Mouse (Mus musculus) stomach, embryonic 16.5 days (tissue): Measurements from ENCODE around the gene Agps. TPM values are rescaled to one million over a fixed set of nuclear protein-coding genes. Genes with fewer than 3 reads are reported as not detected.
"Not testable (repeated sequence)": the region's sequence is repeated elsewhere in the genome, so short reads cannot be mapped to it uniquely, and the experiment has no call there.

Experiments used
- ATAC-seq: fragments of 200-750 bp; cut with Nextera tagmentation; 2 replicates; pipeline ENCODE4 v1.8.0; 2017; ENCODE audit warnings: moderate number of reproducible peaks, moderate TSS enrichment; ENCODE audit not compliant: insufficient read depth, low FRiP score
- H3K27ac ChIP-seq: fragments of 300-500 bp; sonication (generic); 2 replicates; pipeline ENCODE4 v1.5.1; 2014; ENCODE audit warnings: low read length
- H3K27me3 ChIP-seq: fragments of 300-500 bp; sonication (generic); 2 replicates; pipeline ENCODE4 v1.6.1; 2014; ENCODE audit warnings: low read length, control low read depth, mixed read lengths; ENCODE audit not compliant: control insufficient read depth, insufficient read depth
- H3K36me3 ChIP-seq: fragments of 300-500 bp; sonication (generic); 2 replicates; pipeline ENCODE4 v1.6.1; 2014; ENCODE audit warnings: low read length; ENCODE audit not compliant: control insufficient read depth, insufficient read depth
- H3K4me1 ChIP-seq: fragments of 300-500 bp; sonication (generic); 2 replicates; pipeline ENCODE4 v1.6.1; 2014; ENCODE audit warnings: low read length, control low read depth, mixed read lengths; ENCODE audit not compliant: control insufficient read depth, insufficient read depth
- H3K4me2 ChIP-seq: fragments of 300-500 bp; sonication (generic); 2 replicates; pipeline ENCODE4 v1.6.1; 2014; ENCODE audit warnings: low read depth, low read length, mixed read lengths
- H3K4me3 ChIP-seq: fragments of 300-500 bp; sonication (generic); replicated peaks from 2 replicates; pipeline ENCODE4 v1.5.1; 2014; ENCODE audit warnings: mild to moderate bottlenecking, low read length
- H3K9ac ChIP-seq: fragments of 300-500 bp; sonication (generic); 2 replicates; pipeline ENCODE4 v1.6.1; 2014; ENCODE audit warnings: low read length
- H3K9me3 ChIP-seq: fragments of 300-500 bp; sonication (generic); replicated peaks from 2 replicates; pipeline ENCODE4 v1.6.1; 2016; ENCODE audit warnings: low read length, control low read depth; ENCODE audit not compliant: control insufficient read depth
- WGBS: fragments of 180-500 bp; shearing (Covaris S2); extraction: QIAGEN DNeasy Blood & Tissue Kit; methylation state at CpG from one replicate; pipeline ENCODE4 v1.1.7; 2014; 5-methylcytosine and 5-hydroxymethylcytosine counted together
- polyA plus RNA-seq: library from polyadenylated mRNA; unstranded; fragments of >200 nt; fragmentation: Nextera tagmentation; extraction: Ambion mirVana; gene quantifications from 2 replicates; pipeline ENCODE4 v1.2.1, GENCODE M21; 2015

The Agps gene
- polyA plus RNA-seq, 1 experiment from 2014 or later, result 28.1 TPM

GRCm38 (mm10) chr2:75929786-75930444 lies 97.9 kb downstream of the Agps start:
- Histone ChIP-seq H3K9me3 (no peaks in the 10 kb centered on the region), H3K4me1 (no peaks in the 10 kb centered on the region), H3K27me3 (no peaks in the 10 kb centered on the region), H3K4me3 (no peak overlapping the region), H3K9ac (no peak overlapping the region), H3K36me3 (0 out of 2 replicates have a peak, but pooled peaks cover 2% of the 10 kb centered on the region), H3K27ac (no peak overlapping the region), H3K4me2 (no peak overlapping the region)
- WGBS, result 81% methylated on average over 6 of the region's 6 CpGs
- ATAC-seq, result no peak

GRCm38 (mm10) chr2:75930941-75931340 lies 99.0 kb downstream of the Agps start:
- Histone ChIP-seq H3K4me3 (no peak overlapping the region), H3K4me2 (no peak overlapping the region), H3K27ac (no peak overlapping the region), H3K4me1 (no peaks in the 10 kb centered on the region), H3K9me3 (no peaks in the 10 kb centered on the region), H3K36me3 (0 out of 2 replicates have a peak, but pooled peaks cover 2% of the 10 kb centered on the region), H3K9ac (no peak overlapping the region), H3K27me3 (no peaks in the 10 kb centered on the region)
- WGBS, result 86% methylated on average over 2 of the region's 2 CpGs
- no peak for ATAC-seq

GRCm38 (mm10) chr2:75933541-75933940 lies 101.6 kb downstream of the Agps start:
- no peak overlapping the region for H3K4me3 ChIP-seq
- H3K4me1 ChIP-seq, result no peaks in the 10 kb centered on the region
- H3K9me3 ChIP-seq, result no peaks in the 10 kb centered on the region
- 22% methylated on average over 7 of the region's 7 CpGs for WGBS
- no peak overlapping the region for H3K9ac ChIP-seq
- H3K27ac ChIP-seq, result no peak overlapping the region
- no peak for ATAC-seq
- H3K27me3 ChIP-seq, result no peaks in the 10 kb centered on the region
- no peak overlapping the region for H3K4me2 ChIP-seq
- 0 out of 2 replicates have a peak, but pooled peaks cover 2% of the 10 kb centered on the region for H3K36me3 ChIP-seq

- not testable (repeated sequence) for H3K9ac ChIP-seq, H3K27me3 ChIP-seq, H3K9me3 ChIP-seq, H3K4me1 ChIP-seq, H3K4me2 ChIP-seq, H3K36me3 ChIP-seq, H3K4me3 ChIP-seq, ATAC-seq, H3K27ac ChIP-seq
- 93% methylated on average over 2 of the region's 2 CpGs for WGBS
Observed at GRCm38 (mm10) chr2:75936685-75937084, 104.7 kb downstream of the Agps start.

- Histone ChIP-seq H3K9ac (peak overlapping the region; percentile 62), H3K4me2 (peak overlapping the region; percentile 57), H3K4me3 (peak overlapping the region; percentile 50)
- WGBS, result 63% methylated on average over 15 of the region's 17 CpGs
- ATAC-seq, result peak; percentile 63
- H3K27ac ChIP-seq, H3K27me3 ChIP-seq, H3K4me1 ChIP-seq, H3K36me3 ChIP-seq, H3K9me3 ChIP-seq: not testable (repeated sequence)
Observed at GRCm38 (mm10) chr2:75937520-75938116, 105.6 kb downstream of the Agps start.

GRCm38 (mm10) chr2:75938117-75939063 lies 106.4 kb downstream of the Agps start, which contains the start of gene Ttc30b:
Gene Ttc30b (minus strand): TSS chr2:75938585.
- Histone ChIP-seq H3K4me3 (peak within 1 kb of the TSS; percentile 50), H3K9me3 (no peaks in the 10 kb centered on the region), H3K27ac (peak within 1 kb of the TSS; percentile 42), H3K4me2 (peak within 1 kb of the TSS; percentile 57), H3K27me3 (no peaks in the 10 kb centered on the region), H3K4me1 (no peaks in the 10 kb centered on the region), H3K36me3 (no peaks in the 10 kb centered on the region), H3K9ac (peak within 1 kb of the TSS; percentile 62)
- WGBS, result 3% methylated on average over 39 of the region's 42 CpGs
- peak; percentile 85 for ATAC-seq

GRCm38 (mm10) chr2:75950685-75951084 lies 118.7 kb downstream of the Agps start:
- Histone ChIP-seq H3K4me3 (no peak overlapping the region), H3K4me1 (no peaks in the 10 kb centered on the region), H3K36me3 (no peaks in the 10 kb centered on the region), H3K27ac (no peak overlapping the region), H3K9ac (no peak overlapping the region), H3K4me2 (no peak overlapping the region), H3K9me3 (no peaks in the 10 kb centered on the region), H3K27me3 (no peaks in the 10 kb centered on the region)
- no peak for ATAC-seq
- 84% methylated on average over 8 of the region's 8 CpGs for WGBS

- WGBS, result 88% methylated on average over 5 of the region's 5 CpGs
- H3K9ac ChIP-seq, result no peak overlapping the region
Observed at GRCm38 (mm10) chr2:75953320-75953719, 121.3 kb downstream of the Agps start.

GRCm38 (mm10) chr2:75955709-75956108 lies 123.7 kb downstream of the Agps start:
- no peak overlapping the region for H3K9ac ChIP-seq
- H3K4me3 ChIP-seq, result no peak overlapping the region
- WGBS, result 46% methylated on average over 14 of the region's 14 CpGs
- H3K27me3 ChIP-seq, result no peaks in the 10 kb centered on the region
- H3K4me1 ChIP-seq, result peaks cover 14% of the 10 kb centered on the region
- no peaks in the 10 kb centered on the region for H3K9me3 ChIP-seq
- no peak overlapping the region for H3K4me2 ChIP-seq
- no peaks in the 10 kb centered on the region for H3K36me3 ChIP-seq
- H3K27ac ChIP-seq, result no peak overlapping the region
- peak; percentile 12; the same call in 1 of the 2 replicates for ATAC-seq

More at GRCm38 (mm10) chr2:75953320-75953719, 121.3 kb downstream of the Agps start:
- Histone ChIP-seq H3K27me3 (no peaks in the 10 kb centered on the region), H3K9me3 (no peaks in the 10 kb centered on the region), H3K4me1 (no peaks in the 10 kb centered on the region), H3K4me2 (no peak overlapping the region), H3K4me3 (no peak overlapping the region), H3K36me3 (no peaks in the 10 kb centered on the region), H3K27ac (no peak overlapping the region)
- ATAC-seq, result no peak
